Mouse (Mus musculus) neutrophil, adult 5-6 weeks (primary cell): ENCODE measurements around the gene Scn1b. TPM values are rescaled to one million over a fixed set of nuclear protein-coding genes. Genes with fewer than 3 reads are reported as not detected.

ENCODE experiments used
- ATAC-seq: fragments of 151-379, 151-347 bp; 2 replicates; pipeline ENCODE4 v1.8.0; 2017; ENCODE audit warnings: mild to moderate bottlenecking, moderate TSS enrichment; ENCODE audit not compliant: insufficient number of reproducible peaks, poor library complexity, low FRiP score, severe bottlenecking; ENCODE audit errors: extremely low read depth
- total RNA-seq: library from RNA; stranded (forward); fragments of 200-1000 nt; gene quantifications from 2 replicates; pipeline ENCODE4 v1.2.3, GENCODE M21; 2017

The Scn1b gene
- total RNA-seq, 1 experiment from 2014 or later, result not detected

DNA sequence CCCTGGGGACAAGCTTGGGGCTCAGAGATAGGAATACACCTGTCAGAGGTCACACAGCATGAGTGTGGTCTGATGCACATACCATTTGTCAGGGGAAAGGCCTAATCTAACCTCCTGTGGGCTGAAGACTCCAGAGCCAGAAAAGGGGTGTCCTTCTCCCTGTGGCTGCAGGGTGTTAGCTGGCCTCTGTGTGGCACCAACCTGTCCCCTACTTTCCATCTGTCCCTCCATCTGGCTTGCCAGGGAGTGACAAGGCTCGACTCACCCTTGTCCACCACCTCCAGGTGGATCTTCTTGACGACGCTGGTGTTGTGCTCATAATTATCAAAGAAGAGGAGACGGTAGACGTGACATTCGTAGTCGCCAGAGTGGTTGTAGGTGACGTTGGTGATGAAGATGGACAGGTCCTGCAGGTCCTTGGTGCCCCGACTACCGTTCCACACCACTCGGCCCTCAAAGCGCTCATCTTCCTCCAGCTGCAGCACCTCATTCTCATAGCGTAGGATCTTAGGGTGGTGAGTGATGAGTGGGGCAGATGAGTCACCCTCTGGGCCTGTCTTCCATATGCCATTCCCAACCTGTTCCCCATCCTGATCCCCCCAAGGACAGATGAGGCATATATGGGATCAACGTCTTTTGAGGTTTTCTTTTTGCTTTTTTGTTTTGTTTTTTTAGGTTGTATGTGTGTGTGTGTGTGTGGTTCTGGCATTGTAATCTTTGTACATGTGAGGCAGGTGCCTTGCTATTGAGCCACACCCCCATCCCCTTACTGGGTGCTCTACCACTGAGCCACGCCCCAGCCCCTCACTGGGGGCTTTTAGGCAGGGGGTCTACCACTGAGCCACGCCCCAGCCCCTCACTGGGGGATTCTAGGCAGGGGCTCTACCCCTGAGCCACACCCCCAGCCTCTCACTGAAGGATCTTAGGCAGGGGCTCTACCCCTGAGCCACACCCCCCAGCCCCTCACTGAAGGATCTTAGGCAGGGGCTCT, 3.9 kb downstream of the Scn1b start:
- ATAC-seq, result no peak

DNA sequence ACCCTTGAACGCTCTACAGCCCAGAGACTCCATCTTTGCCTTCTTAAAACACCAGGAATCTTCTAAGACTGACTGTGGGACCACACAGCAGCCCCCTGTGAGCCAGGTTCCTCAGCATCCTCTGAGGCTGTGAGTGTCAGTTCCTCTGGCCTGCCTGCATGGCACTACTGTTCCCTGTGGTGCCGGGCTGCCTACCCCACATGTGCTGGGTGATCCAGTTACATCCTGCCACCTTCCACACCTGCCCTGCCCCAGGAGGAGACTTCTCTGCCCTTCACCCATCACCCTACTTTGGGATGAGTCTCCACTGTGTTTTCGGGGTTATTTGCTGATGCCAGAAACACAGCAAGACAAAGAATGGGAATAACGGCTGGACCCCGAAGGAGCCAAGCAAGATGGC, 7.2 kb downstream of the Scn1b start:
- no peak for ATAC-seq

DNA sequence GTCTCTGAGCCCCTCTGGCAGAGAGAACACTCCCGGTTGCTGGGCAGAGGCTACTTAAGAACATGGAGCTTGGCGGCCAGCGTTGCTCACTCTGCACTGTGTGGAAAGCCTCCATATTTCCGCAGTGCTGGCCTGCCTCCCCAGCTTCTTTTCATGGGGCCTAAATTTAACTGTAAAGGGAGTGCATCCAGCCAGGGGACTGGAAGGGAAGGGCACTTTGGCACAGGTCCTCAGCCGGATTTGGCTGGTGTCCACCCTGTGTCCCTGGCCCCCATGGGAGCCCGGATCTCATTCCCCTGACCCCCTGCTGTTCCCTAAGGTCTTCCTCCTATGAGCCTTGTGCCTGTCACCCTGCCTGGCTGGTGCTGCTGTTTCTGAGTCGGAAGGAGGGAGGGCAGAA, 8.3 kb downstream of the Scn1b start:
- ATAC-seq, result no peak

DNA sequence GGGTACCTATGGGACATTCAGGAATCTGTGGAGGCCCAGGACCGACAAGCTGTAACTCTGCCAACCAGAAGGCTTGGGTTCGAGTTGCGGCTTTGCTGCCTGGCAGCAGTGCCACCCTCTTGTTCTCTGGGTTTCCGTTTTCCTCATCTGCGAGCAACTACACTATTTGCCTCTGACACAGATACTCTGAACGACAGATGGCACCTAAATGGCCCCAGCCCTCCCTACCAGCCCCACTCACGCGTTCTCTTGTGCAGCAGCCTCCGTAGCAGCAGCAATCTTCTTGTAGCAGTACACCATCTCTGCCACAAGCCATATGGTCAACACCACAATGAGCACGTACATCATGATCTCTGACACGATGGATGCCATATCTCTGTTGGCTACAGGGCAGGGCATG, 9.3 kb downstream of the Scn1b start:
- no peak for ATAC-seq

DNA sequence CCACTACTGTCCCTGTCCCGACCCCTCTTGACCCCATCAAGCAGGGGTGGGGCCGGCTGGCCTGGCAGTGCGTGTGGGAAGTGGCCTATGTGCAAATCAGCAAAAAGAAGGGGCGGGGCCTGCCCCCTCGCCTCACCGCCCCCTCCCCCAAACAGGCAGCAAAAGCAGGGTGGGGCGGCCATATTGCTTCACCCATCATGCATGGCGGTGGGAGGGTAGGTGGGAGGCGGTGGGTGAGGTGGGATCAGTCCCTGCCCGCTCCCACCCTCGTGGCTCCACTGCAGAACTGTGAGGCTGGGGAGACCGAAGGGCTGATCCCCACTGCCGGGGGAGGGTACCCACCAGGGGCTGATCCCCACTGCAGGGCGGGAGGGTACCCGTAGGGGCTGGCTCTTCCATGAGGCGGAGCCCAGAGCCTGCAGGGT, 10.1 kb downstream of the Scn1b start:
- no peak for ATAC-seq

DNA sequence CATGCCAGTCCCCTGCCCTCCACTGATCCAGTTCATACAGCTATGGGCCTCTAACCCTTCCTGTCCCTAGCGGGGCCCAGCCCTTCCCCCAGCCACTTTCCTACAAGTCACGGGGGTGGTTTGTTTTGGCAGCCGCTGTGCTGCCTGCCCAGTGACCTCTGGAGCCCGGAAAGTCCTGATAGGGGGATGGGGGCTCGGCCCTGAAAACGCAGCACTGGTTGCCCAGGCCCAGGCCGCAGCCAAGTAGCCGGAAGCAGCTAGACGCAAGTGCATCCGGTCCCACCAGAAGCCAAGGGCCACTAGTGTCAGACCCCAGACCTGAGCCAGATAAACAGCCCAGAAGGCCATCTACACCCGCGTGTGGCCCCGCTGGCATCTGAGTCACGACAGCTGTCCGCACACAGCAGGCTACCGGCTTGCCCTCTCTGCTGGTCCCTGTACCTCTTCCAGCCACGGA, 11.2 kb downstream of the Scn1b start:
- ATAC-seq, result no peak

DNA sequence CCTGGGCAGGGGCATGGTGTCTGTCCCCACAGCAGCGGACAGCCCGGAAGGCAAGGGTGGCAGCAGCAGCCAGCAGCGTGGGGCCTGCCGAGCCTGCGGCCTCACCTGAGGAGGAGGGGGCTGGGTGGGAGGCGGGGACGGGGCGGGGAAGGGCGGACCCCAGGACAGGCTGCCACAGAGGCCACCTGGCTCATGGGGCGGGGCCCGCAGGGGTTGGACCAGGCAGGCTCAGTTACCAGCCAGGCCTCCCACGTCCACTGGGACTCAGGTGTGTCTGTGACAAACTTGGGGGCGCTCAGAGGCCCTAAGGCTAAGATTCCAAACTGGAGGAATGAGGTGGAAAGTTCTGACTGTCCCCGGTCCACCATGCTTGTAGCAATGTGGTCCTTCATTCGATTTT, 11.6 kb downstream of the Scn1b start, which contains the start of gene Hpn:
TSS of gene Hpn (minus strand) at position 109 of the 400 bp plus-strand sequence.
- ATAC-seq, result no peak

DNA sequence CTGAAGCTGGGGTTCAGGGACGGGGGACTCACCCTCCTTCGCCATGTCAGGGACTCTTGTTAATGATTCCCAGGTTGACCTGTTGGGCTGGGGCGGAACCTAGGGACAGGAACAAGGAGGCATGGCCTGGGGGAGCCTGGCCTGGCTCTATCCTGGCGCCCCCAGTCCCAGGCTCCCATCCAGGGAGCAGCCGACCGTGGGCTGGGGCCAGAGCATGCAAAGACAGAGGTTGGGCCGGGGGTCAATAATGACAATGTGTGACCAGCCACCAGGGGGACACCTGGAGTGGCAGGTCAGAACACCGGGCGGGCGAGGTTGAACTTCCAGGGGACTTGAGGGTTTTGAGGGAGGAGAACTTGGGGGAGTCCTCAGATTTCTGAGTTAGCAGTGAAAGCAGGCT, 12.2 kb downstream of the Scn1b start:
- ATAC-seq, result no peak

DNA sequence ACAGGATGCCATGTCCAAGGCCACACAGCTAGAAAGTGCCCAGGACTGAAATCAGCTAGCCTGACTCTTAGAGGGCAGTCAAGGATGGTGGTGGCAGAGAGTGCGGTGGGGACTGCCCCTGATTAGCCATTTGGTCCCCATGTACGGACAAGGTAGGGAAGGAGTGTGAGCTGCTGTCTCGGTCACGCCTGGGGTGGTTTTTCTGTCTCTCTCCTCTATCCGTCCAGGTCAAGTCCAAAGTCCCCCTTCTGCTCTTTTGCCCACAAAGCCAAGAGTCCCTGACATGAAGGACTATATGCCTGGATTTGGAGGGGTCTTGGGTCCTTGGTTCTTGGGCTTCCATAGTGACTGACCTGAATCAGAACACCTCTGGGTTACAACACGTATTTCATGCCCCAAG, 13.0 kb downstream of the Scn1b start:
- no peak for ATAC-seq

DNA sequence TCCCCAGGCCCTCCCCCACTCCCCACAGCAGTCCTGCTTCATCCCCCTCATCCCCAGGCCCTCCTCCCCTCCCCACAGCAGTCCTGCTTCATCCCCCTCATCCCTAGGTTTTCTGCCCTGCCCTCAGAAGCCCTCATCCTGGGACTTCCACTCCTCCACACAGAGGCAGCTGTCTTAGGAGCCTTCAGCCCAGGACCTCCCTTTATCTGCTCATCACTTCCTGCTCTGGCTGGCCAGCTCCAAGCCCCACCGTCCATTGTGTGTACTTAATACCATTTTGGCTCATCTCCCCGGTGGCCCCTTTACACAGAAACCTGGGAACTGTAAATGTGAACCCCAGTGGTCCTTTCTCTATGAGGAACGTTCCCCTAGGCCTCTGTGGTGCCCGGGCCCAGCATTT, 14.8 kb downstream of the Scn1b start:
- ATAC-seq, result no peak

DNA sequence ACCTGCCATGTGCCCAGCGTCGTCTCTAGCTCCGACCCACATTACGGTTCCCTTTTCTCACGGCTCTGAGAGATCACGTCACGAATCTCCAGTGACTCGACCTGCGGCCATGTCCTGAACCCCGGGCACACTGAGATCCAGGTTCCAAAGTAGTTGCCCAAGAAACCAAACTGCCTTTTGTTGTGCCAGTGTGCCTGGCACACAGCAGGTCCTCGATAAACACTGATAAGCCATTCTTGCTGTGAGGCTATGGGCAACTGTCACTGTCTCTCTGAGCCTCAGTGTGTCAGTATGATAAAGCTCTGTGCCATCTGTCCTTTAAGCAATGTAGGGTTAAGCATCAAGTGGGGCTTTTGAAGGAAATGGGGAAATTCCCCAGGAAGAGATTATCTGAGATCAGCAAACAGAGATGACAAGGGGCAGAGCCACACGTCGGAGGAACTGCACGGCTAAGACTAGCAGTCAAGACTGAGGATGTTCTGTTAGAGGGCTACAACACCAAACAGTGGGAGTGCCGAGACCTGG, 15.9 kb downstream of the Scn1b start:
- ATAC-seq, result no peak

DNA sequence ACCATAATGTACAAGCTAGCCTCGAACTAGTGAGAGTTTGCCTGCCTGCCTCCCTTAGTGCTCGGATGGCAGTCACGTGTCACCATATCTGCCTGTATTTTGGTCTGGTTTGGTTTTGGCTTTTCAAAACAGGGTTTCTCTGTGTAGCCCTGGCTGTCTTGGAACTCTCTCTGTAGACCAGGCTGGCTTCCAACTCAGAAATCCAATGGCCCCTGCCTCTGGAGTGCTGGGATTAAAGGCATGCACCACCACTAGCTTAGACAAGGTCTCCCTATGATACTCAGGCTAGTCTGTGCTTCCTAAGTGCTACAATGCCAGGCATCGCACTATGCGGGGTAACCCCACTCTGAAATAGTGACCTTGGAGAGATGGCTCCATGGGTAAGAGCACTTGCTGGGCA, 17.0 kb downstream of the Scn1b start:
- no peak for ATAC-seq

DNA sequence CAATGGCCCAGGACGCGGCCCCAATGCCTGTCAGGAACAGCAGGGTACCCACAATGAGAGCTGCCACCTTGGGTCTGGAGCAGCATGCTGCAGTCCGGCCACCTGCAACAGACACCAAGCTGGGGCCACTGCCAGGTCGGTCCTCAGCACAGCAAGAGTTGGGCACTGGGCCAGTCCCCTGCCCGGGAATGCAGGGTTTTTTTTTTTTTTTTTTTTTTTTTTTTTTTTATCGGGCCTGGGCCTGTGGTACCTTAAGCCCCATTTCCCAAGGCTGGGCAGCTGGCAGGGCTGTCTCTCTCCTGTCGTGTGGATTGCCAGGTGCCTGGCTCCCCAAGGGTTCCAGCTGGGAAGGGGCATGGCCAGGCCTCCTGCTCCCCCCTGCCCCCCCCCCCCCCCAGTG, 17.7 kb downstream of the Scn1b start:
- ATAC-seq, result no peak

DNA sequence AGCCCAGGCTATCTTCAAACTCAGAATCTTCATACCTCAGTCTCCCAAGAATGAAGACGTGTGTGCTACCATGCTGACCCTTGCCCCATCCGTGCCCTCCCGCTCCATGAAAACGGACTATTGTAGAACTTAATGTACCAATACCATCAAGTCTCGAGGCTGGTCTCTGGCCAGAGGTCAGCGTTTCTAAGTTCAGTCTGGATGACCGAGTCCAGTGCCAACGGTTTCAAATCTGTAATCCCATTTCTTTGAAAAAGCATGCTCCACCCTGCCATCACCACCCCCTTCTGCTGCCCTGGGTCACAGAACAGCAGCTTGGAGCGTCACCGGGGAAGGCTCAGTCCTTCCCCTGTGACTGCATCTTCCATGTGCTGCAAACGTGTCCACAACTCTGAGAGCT, 19.0 kb downstream of the Scn1b start:
- no peak for ATAC-seq

DNA sequence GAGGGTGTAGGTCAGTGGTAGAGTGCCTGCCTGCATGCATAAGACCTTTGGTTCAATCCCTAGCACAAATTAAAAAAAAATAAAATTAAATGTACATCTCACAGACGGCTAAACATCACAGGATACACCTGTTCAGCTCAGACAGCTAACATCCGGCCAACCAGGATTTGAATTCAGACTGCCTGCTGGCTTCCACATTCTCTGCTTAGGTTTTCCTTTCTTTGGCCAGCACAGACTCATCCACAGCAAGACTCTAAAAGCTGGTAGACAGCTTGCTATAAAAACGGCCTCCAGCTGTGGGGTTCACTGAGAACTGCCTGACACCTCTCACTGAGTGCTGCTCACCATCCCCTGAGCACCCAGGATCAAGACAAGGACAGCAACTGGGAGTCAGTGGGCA, 20.6 kb downstream of the Scn1b start:
- no peak for ATAC-seq

DNA sequence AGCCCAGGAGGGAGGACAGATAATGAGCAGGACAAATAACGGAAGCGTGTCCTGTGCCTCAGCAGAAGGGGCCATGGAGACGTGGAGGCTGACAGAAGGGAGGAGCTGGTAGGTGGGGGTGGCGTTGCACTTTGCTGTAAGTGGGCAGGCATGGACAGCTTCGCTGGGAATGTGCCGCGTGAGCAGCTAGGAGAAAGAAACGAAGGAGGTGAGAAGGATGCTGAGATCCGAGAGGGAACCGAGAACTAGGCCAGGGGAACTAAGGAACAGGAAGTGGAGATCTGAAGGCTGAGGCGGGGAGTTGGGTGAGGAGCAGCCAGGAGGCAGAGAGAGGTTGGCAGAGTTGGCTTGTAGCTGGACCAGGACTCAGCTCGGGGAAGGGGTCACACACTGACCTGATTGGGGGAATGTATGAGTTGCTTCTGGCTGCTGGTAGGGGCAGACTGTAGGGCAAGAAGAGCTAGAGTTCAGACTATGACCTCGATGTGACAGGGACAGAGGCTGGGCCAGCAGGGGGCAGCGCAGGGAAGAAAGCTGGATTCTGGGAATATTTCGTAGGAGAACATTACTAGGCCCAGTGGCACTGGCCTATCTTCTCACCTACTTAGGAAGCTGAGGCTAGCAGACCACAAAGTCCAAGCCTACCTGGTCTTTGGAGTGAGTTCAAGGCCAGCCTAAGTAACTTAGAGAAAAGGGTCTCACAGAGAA, 21.6 kb downstream of the Scn1b start:
- no peak for ATAC-seq

DNA sequence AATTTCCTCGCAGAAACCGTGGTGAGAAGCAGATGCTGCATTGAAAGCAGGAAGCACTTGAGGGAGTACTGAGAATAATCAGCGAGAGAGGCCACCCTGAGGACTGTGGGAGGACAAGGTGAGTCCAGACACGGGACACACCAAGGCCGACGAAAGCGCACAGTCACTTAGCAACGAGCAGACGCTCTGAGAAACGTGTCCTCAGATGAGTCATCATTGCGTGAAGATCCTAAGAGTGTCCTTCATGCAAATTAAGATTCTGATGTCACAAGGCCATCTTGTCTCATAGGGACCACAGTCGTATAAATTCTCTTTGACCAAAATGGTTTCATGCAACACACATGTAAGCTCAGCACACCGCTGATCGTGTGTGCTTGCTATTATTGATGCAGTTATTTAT, 26.0 kb downstream of the Scn1b start:
- ATAC-seq, result no peak

DNA sequence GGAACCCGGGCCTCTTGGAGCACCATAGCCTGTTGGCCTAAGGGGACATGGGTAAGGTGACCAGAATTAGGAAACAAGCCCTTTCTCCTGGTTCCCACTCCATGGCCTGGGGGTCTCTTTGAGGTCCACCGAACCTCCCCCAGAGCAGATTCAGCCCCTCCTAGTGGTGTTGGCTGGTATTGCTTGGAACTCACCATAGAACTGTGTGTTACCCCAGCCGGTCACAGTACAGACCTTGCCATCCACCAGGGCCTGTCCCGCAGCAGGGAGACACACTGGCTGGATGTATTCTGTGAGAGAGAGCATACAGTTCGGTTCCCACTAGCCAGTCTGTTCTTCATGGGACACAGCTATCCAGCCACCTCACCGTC, 27.2 kb downstream of the Scn1b start:
- ATAC-seq, result no peak

DNA sequence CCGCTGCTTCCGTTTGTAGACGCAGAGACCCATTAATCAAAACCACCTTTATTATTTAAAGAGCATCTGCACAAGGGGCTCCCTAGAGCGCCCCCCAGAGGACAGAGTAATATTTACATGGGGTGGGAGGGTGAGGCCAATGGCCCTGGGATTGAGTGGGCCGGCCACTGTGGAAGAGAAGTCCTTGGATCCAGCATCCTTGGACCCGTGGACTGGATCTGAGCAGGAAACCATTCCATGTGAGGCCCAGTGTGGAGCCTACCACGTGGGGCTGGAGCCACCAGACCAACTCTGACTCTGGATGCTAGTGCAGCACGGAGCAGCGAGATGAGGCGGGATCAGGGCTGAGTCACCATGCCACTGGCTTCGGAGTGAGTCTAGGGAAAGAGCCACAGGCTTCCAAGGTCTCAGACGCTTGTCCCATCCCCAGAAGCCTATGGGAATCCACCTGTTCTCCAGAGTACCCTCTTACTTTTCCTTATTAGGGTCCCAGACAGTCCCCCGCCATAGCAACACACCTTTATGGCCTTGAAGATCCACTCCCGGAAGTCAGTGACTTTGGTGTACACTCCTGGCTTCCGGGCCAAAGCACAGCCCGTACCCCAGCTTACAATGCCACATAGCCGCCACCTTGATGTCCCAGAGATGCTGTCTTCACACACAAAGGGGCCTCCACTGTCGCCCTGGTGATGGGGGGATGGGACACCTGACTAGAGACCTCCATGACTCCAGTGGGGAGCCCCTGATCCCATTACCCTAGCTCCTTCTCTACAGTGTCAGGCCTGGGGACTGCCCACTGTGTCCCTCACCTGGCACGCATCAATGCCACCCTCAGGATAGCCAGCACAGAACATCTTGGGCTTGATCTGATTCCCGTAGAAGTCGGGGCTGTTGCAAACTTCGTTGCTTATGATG, 27.8 kb downstream of the Scn1b start:
- ATAC-seq, result no peak
